Mouse (Mus musculus) liver, adult 10 weeks (tissue): Measurements from ENCODE around the gene Car5b. TPM values are rescaled to one million over a fixed set of nuclear protein-coding genes. Genes with fewer than 3 reads are reported as not detected.

Source experiments
- polyA plus RNA-seq: library from polyadenylated mRNA; stranded (reverse); fragments of 350-450 nt; fragmentation: Illumina TruSeq; extraction: RNeasy Lipid Tissue Mini Kit (QIAGEN cat#74804); gene quantifications from one replicate; pipeline ENCODE4 v1.2.3, GENCODE M21; 2014; ENCODE audit warnings: low read depth, low replicate concordance

The Car5b gene
- 3.2 TPM for polyA plus RNA-seq

DNA sequence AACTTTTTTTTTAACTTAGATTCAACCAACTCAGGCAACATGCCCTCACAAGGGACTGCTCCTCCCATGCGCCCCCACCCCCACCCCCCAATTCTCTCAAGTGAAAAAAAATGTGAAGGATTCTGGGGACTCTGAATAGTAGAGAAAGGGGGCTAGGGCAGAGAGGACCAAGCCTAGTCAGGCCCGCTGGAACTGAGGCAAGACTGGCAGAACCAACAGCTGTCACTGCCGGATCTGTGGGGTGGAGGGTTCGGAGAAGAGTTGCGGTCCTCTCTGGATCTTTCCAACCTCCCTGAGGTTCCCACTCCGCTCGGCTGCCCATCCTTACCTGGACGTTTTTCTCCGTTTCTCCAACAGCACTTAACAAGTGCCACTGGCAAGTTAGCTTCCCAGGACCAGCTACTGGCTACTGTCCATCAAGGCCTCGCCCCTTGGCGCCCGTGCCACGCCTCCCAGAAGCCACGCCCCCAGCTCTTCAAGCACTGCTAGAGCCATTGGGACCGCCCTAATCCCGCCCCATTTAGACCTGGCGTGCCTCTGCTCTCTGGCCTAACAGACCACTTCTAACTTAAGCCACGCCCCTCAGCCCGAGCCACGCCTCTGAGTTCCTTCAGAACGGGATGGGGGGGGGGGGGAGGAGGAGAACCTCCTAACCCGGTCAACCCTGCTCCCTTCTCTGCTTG lies at the start of gene Car5b:
Gene Car5b (minus strand): TSS at position 391 of the 683 bp plus-strand sequence.

DNA sequence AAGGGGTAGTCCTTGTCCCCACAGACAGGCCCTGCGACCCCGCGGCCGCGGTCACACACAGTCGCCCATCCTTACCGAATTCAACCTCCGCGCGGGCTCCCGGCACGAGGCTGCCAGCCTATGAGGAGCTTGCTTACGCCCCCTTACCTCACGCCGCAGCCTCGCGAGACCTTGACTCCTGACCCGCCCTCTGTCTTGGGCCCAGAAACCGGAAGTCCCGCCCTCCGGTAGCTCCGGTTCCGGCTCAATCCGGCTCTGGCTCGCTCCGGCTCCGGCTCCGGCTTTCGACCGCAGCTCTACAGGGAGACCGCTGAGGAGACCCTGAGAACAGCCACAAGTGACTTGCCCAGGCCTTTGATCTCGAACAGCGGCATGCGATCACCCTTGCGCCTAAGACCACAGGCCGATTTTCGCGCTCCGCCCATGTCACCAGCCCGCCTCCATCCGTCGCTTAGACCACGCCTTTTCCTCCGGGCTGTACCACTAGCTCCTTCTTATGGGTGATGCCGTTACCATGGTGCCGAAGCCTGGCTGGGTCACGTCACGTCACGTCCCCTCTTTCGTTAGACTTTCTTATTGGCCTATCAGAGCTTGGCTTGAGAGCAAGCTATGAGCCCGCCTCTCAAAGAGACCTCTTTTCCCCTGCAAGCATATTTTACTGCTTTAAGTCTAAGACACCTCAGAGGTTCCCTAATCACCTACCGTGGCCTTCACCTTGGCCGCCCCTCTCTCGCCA lies 48.4 kb upstream of the Car5b start, which contains the start of gene Siah1b:
Gene Siah1b (minus strand): TSS at position 454 of the 736 bp plus-strand sequence.

GRCm38 (mm10) chrX:163958467-163958875 lies 69.3 kb downstream of the Car5b start, which contains the start of gene Zrsr2:
TSS of gene Zrsr2 (minus strand) at chrX:163958661.

Other genes with a start within 250 kb of the Car5b start
- gene Ap1s2, start 119.0 kb downstream of the Car5b start, polyA plus RNA-seq = 7.8 TPM
- 16.2 TPM for gene Zrsr2, start 69.3 kb downstream of the Car5b start, polyA plus RNA-seq
- gene Siah1b, start 48.5 kb upstream of the Car5b start, polyA plus RNA-seq = 1.8 TPM
- gene Cltrn, start 60.8 kb upstream of the Car5b start, polyA plus RNA-seq = 1.4 TPM
- gene Ace2, start 111.3 kb upstream of the Car5b start, polyA plus RNA-seq = 1.0 TPM
- gene Bmx, start 230.2 kb upstream of the Car5b start, polyA plus RNA-seq = 0.24 TPM
- 31.4 TPM for gene Pir, start 241.4 kb upstream of the Car5b start, polyA plus RNA-seq